Mouse (Mus musculus): ENCODE data around the gene Eif3i. TPM values are rescaled to one million over a fixed set of nuclear protein-coding genes. Genes with fewer than 3 reads are reported as not detected.

The Eif3i gene
- total and polyA plus RNA-seq, 3 experiments: 396 to 766 (median 730) TPM

DNA sequence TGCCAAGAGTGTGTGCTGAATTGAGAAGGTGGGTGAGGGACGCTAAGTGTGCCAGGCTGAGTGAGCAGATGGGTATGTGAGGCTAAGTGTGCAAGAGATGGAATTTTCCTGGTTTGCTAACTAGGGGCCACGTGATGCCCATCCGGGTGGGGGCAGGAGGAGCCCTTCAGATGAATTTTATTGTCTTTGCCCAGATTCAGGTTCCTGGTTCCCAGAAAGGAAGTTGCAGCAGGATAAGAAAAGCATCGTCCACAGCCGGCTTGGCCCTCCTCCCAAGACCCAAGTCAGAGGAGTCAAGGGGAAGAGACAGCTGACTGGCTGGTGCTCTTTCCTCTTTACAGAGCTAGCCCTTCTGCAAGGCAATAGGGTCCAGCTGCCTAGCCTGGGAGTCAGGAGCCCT lies 22.0 kb downstream of the Eif3i start, which contains the start of gene Fam167b:
TSS of gene Fam167b (minus strand) at position 84 of the 400 bp plus-strand sequence.
- H3K27ac ChIP-seq (ENCODE audit: control insufficient read depth, low read depth, low read length): no peak within 1 kb of the TSS
- no peaks in the 10 kb centered on the region for H3K27me3 ChIP-seq (ENCODE audit: control insufficient read depth in 1 of 2, insufficient read depth in 2 of 2, low read length in 2 of 2)
- H3K4me3 ChIP-seq (ENCODE audit: control insufficient read depth in 1 of 2, insufficient read depth in 1 of 2, low read depth in 2 of 2, low read length in 2 of 2): peak within 1 kb of the TSS in 1 of 2 experiments; percentile 38; a peak in 1 of 4 replicates
- H3K9ac ChIP-seq (ENCODE audit: control insufficient read depth, low read depth, low read length, poor library complexity, severe bottlenecking): no peak within 1 kb of the TSS
- peaks cover 0 to 23% of the 10 kb centered on the region in 2 experiments; a peak in 3 of 4 replicates for H3K4me1 ChIP-seq (ENCODE audit: control insufficient read depth in 1 of 2, insufficient read depth in 2 of 2, low read length in 2 of 2)
- no peaks in the 10 kb centered on the region for H3K9me3 ChIP-seq (replicated peaks; ENCODE audit: insufficient read depth, low read length)
- no peaks in the 10 kb centered on the region for H3K79me2 ChIP-seq (ENCODE audit: control insufficient read depth, insufficient read depth, low read length, poor library complexity)
- DNase-seq (ENCODE audit: low read depth, low spot score): no peak
- H3K36me3 ChIP-seq (ENCODE audit: control insufficient read depth in 1 of 2, insufficient read depth in 2 of 2, low read length in 2 of 2): peaks cover 0 to 6% of the 10 kb centered on the region in 2 experiments; a peak in 2 of 4 replicates
- TF ChIP-seq POLR2AphosphoS2 (IDR thresholded peaks at IDR 0.05; ENCODE audit: low read length) (no peak), USF1 (IDR thresholded peaks at IDR 0.05; ENCODE audit: low read depth, low read length) (peak; percentile 42; the same call in 1 of the 2 replicates)

DNA sequence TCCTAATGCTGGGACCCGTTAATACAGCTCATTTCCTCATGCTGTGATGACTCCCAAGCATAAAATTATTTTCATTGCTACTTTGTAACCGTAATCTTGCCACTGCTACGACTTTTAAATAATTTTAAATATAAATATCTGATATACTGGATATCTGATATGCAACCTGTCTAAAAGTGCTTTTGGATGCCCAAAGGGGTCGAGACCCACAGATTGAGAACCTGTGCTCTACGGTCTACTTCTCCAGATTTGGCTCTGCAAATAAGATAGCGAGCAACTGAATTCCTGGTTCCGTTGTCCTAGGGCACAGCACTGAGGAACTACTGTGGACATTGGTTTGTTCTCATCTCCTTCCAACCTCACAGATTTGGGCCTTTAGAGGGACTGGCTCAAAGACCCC lies 22.8 kb downstream of the Eif3i start:
- no peak overlapping the region for H3K27ac ChIP-seq (ENCODE audit: control insufficient read depth, low read depth, low read length)
- H3K9me3 ChIP-seq (replicated peaks; ENCODE audit: insufficient read depth, low read length): no peaks in the 10 kb centered on the region
- H3K36me3 ChIP-seq (ENCODE audit: control insufficient read depth in 1 of 2, insufficient read depth in 2 of 2, low read length in 2 of 2): peaks cover 0 to 6% of the 10 kb centered on the region in 2 experiments; a peak in 2 of 4 replicates
- no peaks in the 10 kb centered on the region for H3K79me2 ChIP-seq (ENCODE audit: control insufficient read depth, insufficient read depth, low read length, poor library complexity)
- no peak for TF ChIP-seq MAFK (IDR thresholded peaks at IDR 0.05; ENCODE audit: borderline replicate concordance, low read depth, low read length)
- TF ChIP-seq POLR2A (IDR thresholded peaks at IDR 0.05; ENCODE audit: control insufficient read depth in 1 of 2, insufficient read depth in 1 of 2, low read depth in 1 of 2, low read length in 2 of 2, poor library complexity in 1 of 2): no peak
- no peak for TF ChIP-seq ZC3H11A (IDR thresholded peaks at IDR 0.05; ENCODE audit: low read depth, low read length)
- no peak for TF ChIP-seq MXI1 (IDR thresholded peaks at IDR 0.05; ENCODE audit: low read depth, low read length)
- no peak for TF ChIP-seq POLR2AphosphoS5 (IDR thresholded peaks at IDR 0.05; ENCODE audit: borderline replicate concordance, low read depth, low read length)
- no peak for TF ChIP-seq TBP (IDR thresholded peaks at IDR 0.05; ENCODE audit: low read depth, low read length)
- TF ChIP-seq CTCF (IDR thresholded peaks at IDR 0.05 in 2 of 3, conservative IDR thresholded peaks at IDR 0.05 in 1 of 3; ENCODE audit: control insufficient read depth in 1 of 3, insufficient read depth in 1 of 3, low read depth in 2 of 3, low read length in 3 of 3, poor library complexity in 1 of 3, severe bottlenecking in 1 of 3): no peak
- TF ChIP-seq RAD21 (IDR thresholded peaks at IDR 0.05; ENCODE audit: low read depth, low read length): no peak
- TF ChIP-seq KAT2A (conservative IDR thresholded peaks at IDR 0.05; ENCODE audit: low read depth, low read length): no peak
- TF ChIP-seq GABPA (IDR thresholded peaks at IDR 0.05; ENCODE audit: low read depth, low read length): no peak
- TF ChIP-seq TCF12 (IDR thresholded peaks at IDR 0.05; ENCODE audit: low read depth, low read length): no peak
- TF ChIP-seq CHD1 (IDR thresholded peaks at IDR 0.05; ENCODE audit: low read depth, low read length): no peak
- no peak for TF ChIP-seq JUND (IDR thresholded peaks at IDR 0.05; ENCODE audit: low read depth, low read length)
- TF ChIP-seq E2F4 (IDR thresholded peaks at IDR 0.05; ENCODE audit: borderline replicate concordance, low read depth, low read length): no peak
- TF ChIP-seq HCFC1 (IDR thresholded peaks at IDR 0.05; ENCODE audit: low read depth, low read length): no peak
- no peak for TF ChIP-seq NELFE (IDR thresholded peaks at IDR 0.05; ENCODE audit: low read depth, low read length)
- TF ChIP-seq SMC3 (IDR thresholded peaks at IDR 0.05; ENCODE audit: low read depth, low read length): no peak
- TF ChIP-seq MAZ (IDR thresholded peaks at IDR 0.05; ENCODE audit: low read depth, low read length): no peak
- no peak for DNase-seq (ENCODE audit: low read depth, low spot score)
- peaks cover 0 to 23% of the 10 kb centered on the region in 2 experiments; a peak in 3 of 4 replicates for H3K4me1 ChIP-seq (ENCODE audit: control insufficient read depth in 1 of 2, insufficient read depth in 2 of 2, low read length in 2 of 2)
- H3K4me3 ChIP-seq (ENCODE audit: control insufficient read depth in 1 of 2, insufficient read depth in 1 of 2, low read depth in 2 of 2, low read length in 2 of 2): no peak overlapping the region
- no peaks in the 10 kb centered on the region for H3K27me3 ChIP-seq (ENCODE audit: control insufficient read depth in 1 of 2, insufficient read depth in 2 of 2, low read length in 2 of 2)
- H3K9ac ChIP-seq (ENCODE audit: control insufficient read depth, low read depth, low read length, poor library complexity, severe bottlenecking): no peak overlapping the region
